Mouse (Mus musculus): Measurements from ENCODE around the gene Sema4d.

DNA sequence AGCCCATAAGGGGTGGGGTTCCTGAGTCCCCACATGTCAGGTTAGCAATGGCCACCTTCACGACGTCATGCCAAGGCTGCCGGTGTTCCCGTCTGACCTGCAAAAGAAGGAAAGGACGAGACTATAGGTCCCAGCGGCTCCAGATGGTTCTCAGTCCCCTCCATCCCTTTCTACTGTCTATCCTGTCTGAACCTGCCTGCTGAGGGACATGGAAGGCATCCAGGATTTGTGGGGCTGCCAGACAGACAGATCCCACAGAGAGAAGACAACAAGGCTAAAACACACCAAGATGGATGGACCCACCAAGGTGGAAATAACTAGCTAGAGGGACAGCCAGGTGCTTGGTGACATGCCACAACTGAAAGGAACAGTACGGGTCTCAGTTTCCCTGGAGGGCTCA, 68.1 kb downstream of the Sema4d start:
- TF ChIP-seq CTCF (IDR thresholded peaks at IDR 0.05; ENCODE audit: low read depth), result no peak
- TF ChIP-seq EP300 (optimal IDR thresholded peaks at IDR 0.05), result no peak
